Mouse (Mus musculus): ENCODE measurements around the gene Retreg1. TPM values are rescaled to one million over a fixed set of nuclear protein-coding genes. Genes with fewer than 3 reads are reported as not detected.

Retreg1 gene
- polyA plus RNA-seq, 1 experiment from 2014 or later = 37.0 TPM

DNA sequence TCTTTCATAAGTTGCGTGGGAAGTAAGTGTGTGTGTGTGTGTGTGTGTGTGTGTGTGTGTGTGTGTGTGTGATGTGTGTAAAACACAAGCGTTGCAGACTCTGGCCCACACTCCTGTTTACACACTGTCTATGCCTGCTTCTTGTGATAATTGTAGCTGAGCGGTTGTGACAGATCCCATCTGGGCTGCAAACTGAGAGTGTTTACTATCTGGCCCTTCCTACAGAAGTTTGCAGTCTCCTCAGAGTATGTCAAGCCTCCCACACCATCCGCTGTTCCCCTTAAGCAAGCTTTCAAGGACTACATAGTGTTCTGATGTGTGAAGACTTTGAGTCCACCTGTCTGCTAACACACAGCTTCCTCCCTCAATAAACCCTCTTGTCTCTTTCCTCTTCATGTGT, 83.2 kb downstream of the Retreg1 start:
- H3K36me3 ChIP-seq (ENCODE audit: insufficient read depth, low read length) = no peaks in the 10 kb centered on the region
- no peak overlapping the region for H3K27ac ChIP-seq
- no peak overlapping the region for H3K4me2 ChIP-seq (ENCODE audit: low read length)
- H3K4me3 ChIP-seq (replicated peaks; ENCODE audit: low read depth, low read length) = no peak overlapping the region
- 70% methylated on average over 4 of the region's 4 CpGs for WGBS
- no peaks in the 10 kb centered on the region for H3K9me3 ChIP-seq (replicated peaks; ENCODE audit: low read length)
- H3K27me3 ChIP-seq (ENCODE audit: insufficient read depth, low read length) = no peaks in the 10 kb centered on the region
- H3K4me1 ChIP-seq (replicated peaks; ENCODE audit: insufficient read depth, low read length) = peaks cover 4% of the 10 kb centered on the region
- H3K9ac ChIP-seq (ENCODE audit: low read depth, low read length) = no peak overlapping the region
- TF ChIP-seq CTCF (IDR thresholded peaks at IDR 0.05; ENCODE audit: low read depth) = no peak
- ATAC-seq (replicated peaks; ENCODE audit: low FRiP score, low read depth) (no peak), DNase-seq (ENCODE audit: low spot score) (peak; percentile 34)

DNA sequence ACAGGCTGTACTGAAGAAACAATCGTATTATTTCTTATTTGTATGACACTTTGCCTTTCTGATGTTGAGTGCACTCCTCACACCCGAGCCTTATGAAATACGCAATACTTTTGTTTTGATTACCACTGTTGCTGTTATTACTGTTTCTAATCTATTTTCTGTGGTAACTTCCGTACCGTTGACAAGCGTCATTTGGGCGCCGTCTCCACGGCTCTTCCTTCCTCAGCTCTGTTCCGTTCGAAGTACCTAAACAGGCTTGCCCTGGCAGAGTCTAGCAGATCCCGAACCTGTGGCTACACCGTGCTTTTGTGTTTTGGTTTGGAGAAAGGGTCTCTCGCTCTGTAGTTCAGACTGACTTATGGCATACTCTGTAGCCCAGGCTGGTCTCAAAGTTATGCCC, 84.1 kb downstream of the Retreg1 start:
- Histone ChIP-seq H3K27ac (no peak overlapping the region), H3K27me3 (ENCODE audit: insufficient read depth, low read length) (no peaks in the 10 kb centered on the region), H3K4me1 (replicated peaks; ENCODE audit: insufficient read depth, low read length) (peaks cover 4% of the 10 kb centered on the region), H3K36me3 (ENCODE audit: insufficient read depth, low read length) (no peaks in the 10 kb centered on the region), H3K4me3 (replicated peaks; ENCODE audit: low read depth, low read length) (no peak overlapping the region), H3K9ac (ENCODE audit: low read depth, low read length) (no peak overlapping the region), H3K9me3 (replicated peaks; ENCODE audit: low read length) (no peaks in the 10 kb centered on the region), H3K4me2 (ENCODE audit: low read length) (no peak overlapping the region)
- ATAC-seq (replicated peaks; ENCODE audit: low FRiP score, low read depth) (no peak), DNase-seq (ENCODE audit: low spot score) (no peak)
- 93% methylated on average over 14 of the region's 14 CpGs for WGBS
- no peak for TF ChIP-seq CTCF (IDR thresholded peaks at IDR 0.05; ENCODE audit: low read depth)

DNA sequence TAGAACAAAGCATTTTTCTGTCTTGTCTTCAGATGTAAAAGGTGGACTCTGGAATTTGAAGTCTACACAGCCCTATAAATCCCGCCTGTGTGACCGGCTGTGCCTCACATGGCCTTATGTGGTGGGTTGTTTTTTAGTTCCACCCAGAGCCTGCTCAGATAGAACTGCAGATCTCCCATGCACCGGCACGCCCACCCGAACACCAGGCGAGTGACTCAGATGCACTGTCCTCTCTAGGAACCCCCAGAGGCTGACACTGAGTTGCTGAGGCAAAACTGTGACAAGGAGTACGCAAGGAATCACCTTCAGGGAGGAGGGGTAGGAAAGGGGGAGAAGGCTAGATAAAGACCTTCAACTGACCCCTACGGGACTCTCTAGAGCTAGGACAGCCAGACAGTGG, 85.0 kb downstream of the Retreg1 start:
- 82% methylated on average over 8 of the region's 8 CpGs for WGBS
- Histone ChIP-seq H3K4me2 (ENCODE audit: low read length) (no peak overlapping the region), H3K9ac (ENCODE audit: low read depth, low read length) (no peak overlapping the region), H3K4me1 (replicated peaks; ENCODE audit: insufficient read depth, low read length) (peaks cover 9% of the 10 kb centered on the region), H3K27ac (no peak overlapping the region), H3K9me3 (replicated peaks; ENCODE audit: low read length) (no peaks in the 10 kb centered on the region), H3K36me3 (ENCODE audit: insufficient read depth, low read length) (no peaks in the 10 kb centered on the region), H3K4me3 (replicated peaks; ENCODE audit: low read depth, low read length) (no peak overlapping the region), H3K27me3 (ENCODE audit: insufficient read depth, low read length) (no peaks in the 10 kb centered on the region)
- no peak for TF ChIP-seq CTCF (IDR thresholded peaks at IDR 0.05; ENCODE audit: low read depth)
- DNase-seq (ENCODE audit: low spot score) (no peak), ATAC-seq (replicated peaks; ENCODE audit: low FRiP score, low read depth) (no peak)

DNA sequence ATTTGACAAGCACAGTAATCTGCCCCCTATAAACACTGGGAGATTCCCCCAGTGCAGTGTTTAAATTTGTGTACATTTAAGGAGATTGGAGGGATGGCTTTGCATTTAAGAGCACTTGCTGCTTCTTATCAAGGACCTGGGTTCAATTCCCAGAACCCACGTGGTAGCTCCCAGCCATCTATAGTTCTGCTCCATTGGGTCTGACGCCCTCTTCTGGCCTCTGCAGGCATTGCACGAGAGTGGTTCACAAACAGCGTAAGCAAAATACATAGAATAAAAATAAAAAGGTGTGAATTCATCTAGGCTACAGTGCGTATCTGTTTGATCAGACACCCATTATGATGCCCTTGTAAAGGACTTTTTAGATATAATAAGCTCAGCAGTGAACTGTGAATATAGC, 85.9 kb downstream of the Retreg1 start:
- no peaks in the 10 kb centered on the region for H3K36me3 ChIP-seq (ENCODE audit: insufficient read depth, low read length)
- 76% methylated on average over 5 of the region's 5 CpGs for WGBS
- ATAC-seq (replicated peaks; ENCODE audit: low FRiP score, low read depth) = no peak
- peaks cover 14% of the 10 kb centered on the region for H3K4me1 ChIP-seq (replicated peaks; ENCODE audit: insufficient read depth, low read length)
- no peak overlapping the region for H3K4me2 ChIP-seq (ENCODE audit: low read length)
- H3K27me3 ChIP-seq (ENCODE audit: insufficient read depth, low read length) = no peaks in the 10 kb centered on the region
- H3K9me3 ChIP-seq (replicated peaks; ENCODE audit: low read length) = no peaks in the 10 kb centered on the region
- no peak for DNase-seq (ENCODE audit: low spot score)
- no peak overlapping the region for H3K9ac ChIP-seq (ENCODE audit: low read depth, low read length)
- H3K27ac ChIP-seq = peak overlapping the region; percentile 68; the same call in 1 of the 2 replicates
- TF ChIP-seq CTCF (IDR thresholded peaks at IDR 0.05; ENCODE audit: low read depth) = peak; percentile 52
- no peak overlapping the region for H3K4me3 ChIP-seq (replicated peaks; ENCODE audit: low read depth, low read length)

DNA sequence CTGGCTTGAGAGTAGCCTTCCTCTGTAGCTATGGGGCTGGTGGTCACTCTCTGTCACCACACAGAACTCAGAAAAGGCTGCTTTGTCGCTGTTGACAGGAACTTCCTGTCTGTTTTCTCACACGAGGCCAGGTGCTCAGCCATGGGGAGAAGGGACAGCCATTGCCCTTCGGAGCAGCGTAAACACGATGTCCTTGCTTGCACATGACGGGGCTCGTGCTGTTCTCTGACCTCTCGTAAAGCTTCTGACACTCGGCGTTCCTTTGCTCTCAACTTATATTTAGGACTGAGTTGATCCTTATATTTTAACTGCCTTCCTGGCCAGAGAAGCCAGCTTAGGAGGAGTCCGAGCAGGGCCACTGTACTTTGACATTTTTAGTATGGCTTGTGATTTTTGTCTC, 86.5 kb downstream of the Retreg1 start:
- no peak overlapping the region for H3K4me3 ChIP-seq (replicated peaks; ENCODE audit: low read depth, low read length)
- no peak overlapping the region for H3K4me2 ChIP-seq (ENCODE audit: low read length)
- ATAC-seq (replicated peaks; ENCODE audit: low FRiP score, low read depth) (0 out of 2 replicates have a peak, but pooled peaks have one; percentile 5), DNase-seq (ENCODE audit: low spot score) (peak; percentile 77)
- H3K9ac ChIP-seq (ENCODE audit: low read depth, low read length) = no peak overlapping the region
- WGBS = 20% methylated on average over 11 of the region's 11 CpGs
- no peaks in the 10 kb centered on the region for H3K9me3 ChIP-seq (replicated peaks; ENCODE audit: low read length)
- H3K27ac ChIP-seq = peak overlapping the region; percentile 68
- no peak for TF ChIP-seq CTCF (IDR thresholded peaks at IDR 0.05; ENCODE audit: low read depth)
- peaks cover 14% of the 10 kb centered on the region for H3K4me1 ChIP-seq (replicated peaks; ENCODE audit: insufficient read depth, low read length)
- H3K27me3 ChIP-seq (ENCODE audit: insufficient read depth, low read length) = no peaks in the 10 kb centered on the region
- no peaks in the 10 kb centered on the region for H3K36me3 ChIP-seq (ENCODE audit: insufficient read depth, low read length)

DNA sequence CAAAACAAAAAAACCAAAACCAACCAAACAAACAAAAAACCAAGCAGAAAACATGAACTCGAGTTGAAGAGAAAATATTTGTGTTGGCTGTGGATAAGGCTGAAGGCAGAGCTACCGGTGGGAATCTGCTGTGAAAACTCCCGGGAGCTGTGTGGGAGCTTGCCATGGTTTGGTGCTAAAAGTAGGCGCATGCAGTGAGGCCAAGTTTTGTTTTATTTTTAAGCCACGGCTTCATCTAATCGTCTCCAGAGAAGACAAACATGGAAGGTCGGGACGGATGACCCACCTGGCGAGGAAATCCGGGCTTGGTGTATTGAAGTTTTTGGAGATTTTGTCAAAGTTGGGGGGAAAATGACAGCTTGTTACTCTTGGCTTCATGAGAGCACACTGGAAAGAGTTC, 87.0 kb downstream of the Retreg1 start:
- no peaks in the 10 kb centered on the region for H3K9me3 ChIP-seq (replicated peaks; ENCODE audit: low read length)
- H3K4me1 ChIP-seq (replicated peaks; ENCODE audit: insufficient read depth, low read length) = peaks cover 14% of the 10 kb centered on the region
- ATAC-seq (replicated peaks; ENCODE audit: low FRiP score, low read depth) (no peak), DNase-seq (ENCODE audit: low spot score) (peak; percentile 62)
- no peak overlapping the region for H3K4me2 ChIP-seq (ENCODE audit: low read length)
- H3K9ac ChIP-seq (ENCODE audit: low read depth, low read length) = no peak overlapping the region
- no peak overlapping the region for H3K4me3 ChIP-seq (replicated peaks; ENCODE audit: low read depth, low read length)
- no peak for TF ChIP-seq CTCF (IDR thresholded peaks at IDR 0.05; ENCODE audit: low read depth)
- 46% methylated on average over 10 of the region's 10 CpGs for WGBS
- H3K27me3 ChIP-seq (ENCODE audit: insufficient read depth, low read length) = no peaks in the 10 kb centered on the region
- no peaks in the 10 kb centered on the region for H3K36me3 ChIP-seq (ENCODE audit: insufficient read depth, low read length)
- peak overlapping the region; percentile 68 for H3K27ac ChIP-seq

DNA sequence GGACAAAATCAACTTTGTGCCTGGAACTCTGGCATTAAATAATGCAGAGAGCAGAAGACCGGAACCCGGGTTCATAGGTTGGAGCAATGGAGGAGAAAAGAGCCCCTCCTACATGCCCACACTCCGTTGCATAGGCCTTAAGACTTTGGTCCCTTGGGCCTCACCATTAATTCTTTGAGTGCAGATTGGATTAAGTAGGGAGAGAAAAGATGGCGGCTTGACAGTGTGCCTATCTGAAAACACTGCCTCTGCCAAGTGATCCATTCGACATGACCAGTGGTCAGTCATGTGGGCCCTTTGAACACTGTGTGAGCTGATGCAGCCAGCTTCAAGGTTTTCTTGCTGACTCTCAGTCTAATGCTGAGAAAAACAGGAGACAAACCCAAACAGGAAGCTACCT, 87.7 kb downstream of the Retreg1 start:
- Histone ChIP-seq H3K4me2 (ENCODE audit: low read length) (no peak overlapping the region), H3K4me1 (replicated peaks; ENCODE audit: insufficient read depth, low read length) (peaks cover 14% of the 10 kb centered on the region), H3K36me3 (ENCODE audit: insufficient read depth, low read length) (no peaks in the 10 kb centered on the region), H3K27ac (peak overlapping the region; percentile 68), H3K9ac (ENCODE audit: low read depth, low read length) (no peak overlapping the region), H3K4me3 (replicated peaks; ENCODE audit: low read depth, low read length) (no peak overlapping the region), H3K9me3 (replicated peaks; ENCODE audit: low read length) (no peaks in the 10 kb centered on the region), H3K27me3 (ENCODE audit: insufficient read depth, low read length) (no peaks in the 10 kb centered on the region)
- TF ChIP-seq CTCF (IDR thresholded peaks at IDR 0.05; ENCODE audit: low read depth) = no peak
- no peak for DNase-seq (ENCODE audit: low spot score)
- peak; percentile 70 for ATAC-seq (replicated peaks; ENCODE audit: low FRiP score, low read depth)
- 69% methylated on average over 5 of the region's 5 CpGs for WGBS
